Comparison of ENCODE assay signal across 28 mouse cellular contexts in genomic region chr3:136821039-136821438, GRCm38 (mm10).
"Had no signal": no experiment of that assay in that cellular context is flagged by ENCODE, and none has a peak within 500 bp of the region (broad histone marks: within the 10 kb centered on the region; RNA-seq: fewer than 3 reads in every experiment).

No protein-coding gene starts in this region.

- H3K9ac ChIP-seq: heart, embryonic 12.5 days; hindbrain, embryonic 12.5 days; hindbrain, embryonic 14.5 days; intestine, embryonic 15.5 days; limb, embryonic 12.5 days; liver, embryonic 13.5 days; liver, embryonic 15.5 days; liver, postnatal 0 days had no signal

- H3K9me3 ChIP-seq: heart, embryonic 10.5 days; hindbrain, embryonic 10.5 days; hindbrain, embryonic 12.5 days; intestine, embryonic 15.5 days; limb, embryonic 10.5 days; limb, embryonic 12.5 days; liver, embryonic 13.5 days; liver, embryonic 15.5 days had no signal

- H3K27ac ChIP-seq: gastrocnemius, adult 2 months; heart, embryonic 10.5 days; hindbrain, embryonic 10.5 days; hindbrain, embryonic 12.5 days; hindbrain, embryonic 14.5 days; intestine, embryonic 15.5 days; left cerebral cortex, adult 2 months; limb, embryonic 10.5 days; limb, embryonic 12.5 days; liver, embryonic 13.5 days; liver, embryonic 15.5 days had no signal

- H3K4me1 ChIP-seq: hindbrain, embryonic 12.5 days; intestine, embryonic 15.5 days; limb, embryonic 10.5 days; limb, embryonic 12.5 days; liver, embryonic 15.5 days had no signal

- DNase-seq: gastrocnemius, adult 2 months; gastrocnemius, postnatal 10 days; gastrocnemius, postnatal 25 days; heart, adult 18-20 months; heart, postnatal 10 days; heart, postnatal 4 days; kidney, adult 18-20 months; kidney, adult 8-10 months; kidney, postnatal 10 days; kidney, postnatal 25 days; kidney, postnatal 4 days; liver; liver, embryonic 13.5 days; liver, postnatal 0 days had no signal

- ATAC-seq: hindbrain, embryonic 16.5 days; inflammation-experienced regulatory T-cells, adult 6 months; intestine, embryonic 15.5 days; intestine, postnatal 0 days; liver, postnatal 0 days had no signal

- H3K4me3 ChIP-seq: gastrocnemius, adult 2 months; heart, embryonic 10.5 days; heart, embryonic 12.5 days; hindbrain, embryonic 10.5 days; hindbrain, embryonic 12.5 days; intestine, embryonic 15.5 days; left cerebral cortex, adult 2 months; limb, embryonic 10.5 days; limb, embryonic 12.5 days; liver, embryonic 13.5 days; liver, embryonic 15.5 days had no signal

- H3K36me3 ChIP-seq: hindbrain, embryonic 12.5 days; intestine, embryonic 15.5 days; liver, embryonic 13.5 days; liver, embryonic 15.5 days had no signal

- H3K27me3 ChIP-seq: heart, embryonic 12.5 days; hindbrain, embryonic 12.5 days; intestine, embryonic 15.5 days; limb, embryonic 12.5 days; liver, embryonic 13.5 days; liver, embryonic 15.5 days had no signal

- H3K4me2 ChIP-seq: heart, embryonic 12.5 days; hindbrain, embryonic 12.5 days; hindbrain, embryonic 14.5 days; intestine, embryonic 15.5 days; limb, embryonic 12.5 days; liver, embryonic 11.5 days; liver, embryonic 13.5 days; liver, embryonic 15.5 days had no signal
